ENCODE assay signal across 19 mouse cellular contexts in genomic region chr6:67111581-67111980, GRCm38 (mm10).
"Had no signal": no experiment of that assay in that cellular context is flagged by ENCODE, and none has a peak within 500 bp of the region (broad histone marks: within the 10 kb centered on the region; RNA-seq: fewer than 3 reads in every experiment).

No protein-coding gene starts in this region.

- DNase-seq: lung, adult 18-20 months; lung, embryonic 14.5 days; lung, postnatal 10 days; lung, postnatal 4 days; midbrain, embryonic 14.5 days; retina, postnatal 1 day; right cerebral cortex, adult 18-20 months; right cerebral cortex, postnatal 25 days; right cerebral cortex, postnatal 4 days; spleen, adult 18-20 months; thymus, adult 18-20 months; thymus, postnatal 25 days; thymus, postnatal 4 days had no signal

- ATAC-seq: midbrain, embryonic 16.5 days had no signal

- H3K4me3 ChIP-seq: midbrain, embryonic 10.5 days; midbrain, embryonic 12.5 days; myocyte; neural tube, embryonic 13.5 days; neural tube, embryonic 15.5 days had no signal

- H3K9me3 ChIP-seq: midbrain, embryonic 10.5 days; midbrain, embryonic 12.5 days; neural tube, embryonic 13.5 days; neural tube, embryonic 15.5 days had no signal

- H3K36me3 ChIP-seq: midbrain, embryonic 10.5 days; midbrain, embryonic 12.5 days; neural tube, embryonic 13.5 days; neural tube, embryonic 15.5 days had no signal
